Mouse (Mus musculus): ENCODE measurements around the gene Gm20388.

DNA sequence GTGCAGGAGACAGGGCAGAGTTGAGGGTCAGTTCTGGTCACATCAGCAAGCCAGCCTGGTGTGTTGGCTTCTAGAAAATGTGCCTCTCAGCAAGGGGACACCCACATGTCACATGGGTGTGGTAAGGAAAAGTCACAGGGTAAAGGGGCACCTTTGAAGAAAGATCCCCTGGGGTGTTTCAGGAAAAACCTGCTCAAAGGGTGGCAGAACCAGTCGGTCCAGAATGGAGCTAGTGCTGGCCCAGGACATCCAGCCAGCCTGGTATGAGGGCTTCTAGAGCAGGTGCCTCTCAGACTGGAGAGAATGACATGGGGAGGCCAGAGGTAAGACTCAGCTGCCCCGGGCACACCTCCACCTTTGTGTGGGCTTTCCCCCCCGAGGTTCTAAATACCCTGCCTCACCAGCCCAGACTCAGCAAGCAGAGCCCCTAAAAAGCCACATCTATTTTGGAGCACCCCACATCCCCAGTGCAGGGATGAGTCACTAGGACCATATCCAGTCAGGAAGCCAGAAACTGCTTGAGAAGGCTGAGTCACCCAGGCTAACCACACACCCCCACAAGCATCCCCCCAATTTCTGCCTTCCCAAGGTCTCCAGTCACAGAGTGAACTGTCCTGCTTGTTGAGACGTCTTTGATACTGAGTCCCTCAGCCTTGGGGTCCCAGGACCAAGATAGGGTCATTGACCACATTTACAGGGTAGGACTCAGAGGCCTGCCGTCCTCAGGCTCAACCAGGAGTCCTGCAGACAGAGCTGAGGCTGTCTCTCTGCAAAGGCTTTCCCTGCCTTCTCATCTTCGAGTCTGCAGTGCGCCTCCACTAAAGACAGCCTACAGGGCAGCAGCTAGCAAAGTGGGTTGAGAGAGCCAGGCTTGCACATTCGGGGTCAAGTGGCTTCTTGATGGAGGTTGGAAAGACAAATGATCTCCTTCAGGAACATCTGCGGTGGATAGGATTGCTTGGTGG, 2445.3 kb downstream of the Gm20388 start:
- TF ChIP-seq CTCF (IDR thresholded peaks at IDR 0.05; ENCODE audit: borderline replicate concordance, insufficient read depth, low read depth, low read length) = no peak
- TF ChIP-seq POLR2A (IDR thresholded peaks at IDR 0.05; ENCODE audit: borderline replicate concordance, insufficient read depth, low read length) = no peak
